Mouse (Mus musculus): ENCODE results near the gene Sytl1.

GRCm38 (mm10) chr4:133268931-133269330, 6.0 kb upstream of the Sytl1 start:
- no peak for TF ChIP-seq CTCF (IDR thresholded peaks at IDR 0.05; ENCODE audit: low read depth)
- TF ChIP-seq EP300 (IDR thresholded peaks at IDR 0.05; ENCODE audit: low read depth) = no peak

Data from heart, postnatal 0 days (tissue).